Mouse (Mus musculus) gastrocnemius, postnatal 36 days (tissue): ENCODE results near the gene Rnaset2b. TPM values are rescaled to one million over a fixed set of nuclear protein-coding genes. Genes with fewer than 3 reads are reported as not detected.
"Not testable (repeated sequence)": the region's sequence is repeated elsewhere in the genome, so short reads cannot be mapped to it uniquely, and the experiment has no call there.

ENCODE experiments used
- DNase-seq, 2 experiments: peaks; one replicate each; pipeline ENCODE4 v3.0.0; 2022
- intact Hi-C: fragments of 180-260 bp; cut with DNase I; formaldehyde crosslinking; loops from one replicate; pipeline ENCODE4 v1.15.1; 2025
- total RNA-seq, 2 experiments: library from RNA; stranded (reverse); gene quantifications; 2 replicates each; pipeline ENCODE4 v1.2.3; 2021

Gene Rnaset2b
- total RNA-seq, 2 experiments from 2014 or later, result 99.0 to 102 TPM

DNA sequence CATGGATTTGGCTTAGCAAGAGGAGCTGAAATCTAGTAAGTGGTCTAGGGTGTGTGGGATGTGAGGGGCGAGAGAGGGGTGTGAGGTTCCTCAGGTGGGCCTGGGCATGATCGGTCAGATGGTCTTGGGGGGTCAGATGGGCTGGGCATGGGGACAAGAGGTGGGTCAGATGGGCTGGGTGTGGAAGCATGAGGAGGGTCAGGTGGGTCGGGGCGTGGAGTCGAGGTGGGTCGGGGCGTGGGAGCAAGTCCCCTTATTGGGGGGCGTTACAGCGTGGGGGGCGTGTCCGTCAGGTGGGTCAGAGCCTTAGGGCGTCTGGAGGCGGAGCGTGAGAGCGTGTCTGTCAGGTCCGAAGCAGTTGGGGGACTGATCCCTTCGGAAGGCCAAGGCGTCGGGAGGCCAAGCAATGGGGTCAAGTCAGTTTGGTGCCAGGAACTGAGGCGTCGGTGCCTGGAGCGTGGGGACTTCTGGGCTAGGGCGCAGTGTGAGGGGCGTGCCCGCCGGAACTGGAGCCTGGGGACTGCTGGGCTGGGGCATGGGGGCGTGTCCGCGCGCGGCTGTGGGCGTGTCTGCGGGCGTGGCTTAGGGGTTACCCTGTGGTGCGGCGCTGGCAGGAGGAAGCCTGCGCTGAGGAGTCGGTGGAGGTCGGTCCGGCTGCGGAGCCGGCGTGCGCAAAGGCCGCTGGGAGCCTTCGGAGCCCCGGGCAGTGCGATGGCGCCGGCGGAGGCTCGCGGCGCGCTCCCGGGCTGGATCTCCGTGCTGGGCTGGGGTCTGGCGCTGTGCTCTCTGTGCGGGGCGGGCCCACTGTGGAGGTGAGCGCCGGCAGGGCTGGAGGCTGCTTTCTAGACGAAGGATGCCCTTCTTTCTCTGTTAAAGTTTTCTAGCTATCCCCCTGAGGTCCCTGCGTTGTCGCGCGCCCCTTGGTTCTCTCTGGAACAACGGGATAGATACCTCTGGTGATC, 8.1 kb downstream of the Rnaset2b start, which contains the start of gene Gm49721:
Gene Gm49721, plus strand, starts transcription at position 618 of the 962 bp plus-strand sequence.
- intact Hi-C loops, result not testable (repeated sequence)
- peak; percentile 36 to 66 for DNase-seq

DNA sequence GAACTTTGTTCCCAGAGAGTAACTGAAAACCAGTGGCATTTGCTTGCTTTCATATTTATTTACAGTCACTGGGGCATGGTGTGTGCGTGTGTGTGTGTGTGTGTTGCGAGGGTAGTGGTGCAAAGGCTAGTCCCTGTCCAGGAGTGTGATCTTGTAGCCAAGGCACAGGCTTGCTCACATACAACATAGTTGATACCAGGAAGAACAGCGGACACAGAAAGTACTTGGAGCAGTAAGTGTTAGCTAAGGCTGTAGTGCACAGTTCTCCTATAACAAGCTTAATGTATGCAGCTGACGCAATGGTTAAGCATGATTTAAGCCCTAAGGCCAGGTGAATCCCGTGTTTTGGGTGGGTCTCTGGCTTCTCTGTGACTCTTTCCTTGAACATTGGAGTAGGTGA, 8.9 kb downstream of the Rnaset2b start:
- DNase-seq, intact Hi-C loops: not testable (repeated sequence)

DNA sequence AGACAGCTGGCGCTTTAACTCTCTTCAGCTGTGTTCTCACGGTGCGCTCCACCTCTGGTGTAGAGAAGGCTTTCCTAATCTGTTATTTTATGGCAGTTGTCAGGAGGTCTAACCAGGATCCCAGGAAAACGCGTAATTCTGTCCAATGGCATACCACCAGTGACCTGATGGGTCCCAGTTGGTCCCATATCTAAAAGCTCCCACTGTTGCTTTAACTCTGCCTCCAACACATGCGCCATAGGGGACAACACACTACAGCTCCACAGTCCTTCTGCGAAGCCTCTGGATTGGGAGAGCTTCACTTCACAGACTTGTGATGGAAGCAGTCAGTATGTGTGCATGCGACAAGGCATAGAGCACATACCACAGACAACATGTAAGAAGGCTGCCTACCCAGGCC, 9.7 kb downstream of the Rnaset2b start:
- DNase-seq, intact Hi-C loops: not testable (repeated sequence)

DNA sequence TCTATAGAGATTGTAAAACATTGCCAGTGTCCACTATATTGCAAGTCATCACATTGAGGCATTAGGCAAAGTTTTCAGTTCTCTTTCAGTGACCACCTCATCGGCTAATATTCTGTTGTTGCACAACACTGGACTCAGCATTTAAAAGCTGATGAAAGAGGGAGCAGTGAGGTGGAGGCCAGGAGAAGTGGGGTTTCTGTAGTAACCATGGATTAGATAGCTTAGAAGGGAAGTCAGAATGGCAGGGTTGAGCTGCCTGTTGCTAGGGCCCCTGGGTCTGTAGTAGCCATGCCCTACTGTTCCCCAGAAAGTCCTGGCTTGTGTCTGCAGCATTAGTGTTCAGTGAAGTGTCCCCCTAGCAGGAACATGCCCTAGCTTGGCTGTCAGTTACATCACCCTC, 15.7 kb downstream of the Rnaset2b start:
- intact Hi-C loops, DNase-seq: not testable (repeated sequence)

DNA sequence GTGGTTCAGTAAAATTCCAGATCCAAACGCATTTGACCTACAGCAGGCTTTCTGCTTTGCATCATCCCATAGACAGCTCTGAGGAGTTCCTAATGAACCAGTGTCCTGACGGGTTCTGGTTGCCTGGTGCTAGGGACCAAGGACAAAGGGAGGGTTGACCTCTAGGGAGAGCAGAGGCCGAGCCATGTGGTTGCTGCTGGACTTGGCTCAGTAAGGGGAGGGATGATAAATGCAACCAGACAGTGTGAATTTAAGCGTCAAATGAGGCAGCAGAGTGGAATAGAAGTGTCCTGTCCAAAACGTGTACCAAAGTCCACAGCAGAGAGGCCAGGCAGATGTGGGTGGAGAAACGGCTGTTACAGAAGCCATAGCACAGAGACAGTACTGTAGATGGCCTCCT, 25.1 kb downstream of the Rnaset2b start:
- not testable (repeated sequence) for DNase-seq

DNA sequence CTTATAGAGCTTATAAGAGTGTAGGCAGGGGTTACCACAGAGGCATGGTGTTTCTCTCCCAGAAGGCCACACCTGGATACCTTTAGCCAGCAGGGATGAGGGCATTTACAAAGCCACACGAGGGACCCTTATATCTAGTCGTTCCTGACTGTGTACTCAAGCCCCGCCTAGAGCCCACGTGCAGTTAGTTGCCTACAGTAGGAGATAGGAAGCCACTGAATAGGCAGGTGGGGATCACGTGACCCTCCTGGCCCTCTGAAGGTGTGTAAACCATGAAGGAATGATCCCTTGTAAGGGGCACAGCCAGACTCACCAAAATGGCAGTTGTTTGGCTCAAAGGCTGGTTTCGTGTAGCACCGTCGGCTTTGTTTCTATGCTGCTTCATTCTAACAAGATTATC, 26.4 kb downstream of the Rnaset2b start:
- DNase-seq, intact Hi-C loops: not testable (repeated sequence)

More for the DNA sequence above, 25.1 kb downstream of the Rnaset2b start:
- intact Hi-C loops, result not testable (repeated sequence)

DNA sequence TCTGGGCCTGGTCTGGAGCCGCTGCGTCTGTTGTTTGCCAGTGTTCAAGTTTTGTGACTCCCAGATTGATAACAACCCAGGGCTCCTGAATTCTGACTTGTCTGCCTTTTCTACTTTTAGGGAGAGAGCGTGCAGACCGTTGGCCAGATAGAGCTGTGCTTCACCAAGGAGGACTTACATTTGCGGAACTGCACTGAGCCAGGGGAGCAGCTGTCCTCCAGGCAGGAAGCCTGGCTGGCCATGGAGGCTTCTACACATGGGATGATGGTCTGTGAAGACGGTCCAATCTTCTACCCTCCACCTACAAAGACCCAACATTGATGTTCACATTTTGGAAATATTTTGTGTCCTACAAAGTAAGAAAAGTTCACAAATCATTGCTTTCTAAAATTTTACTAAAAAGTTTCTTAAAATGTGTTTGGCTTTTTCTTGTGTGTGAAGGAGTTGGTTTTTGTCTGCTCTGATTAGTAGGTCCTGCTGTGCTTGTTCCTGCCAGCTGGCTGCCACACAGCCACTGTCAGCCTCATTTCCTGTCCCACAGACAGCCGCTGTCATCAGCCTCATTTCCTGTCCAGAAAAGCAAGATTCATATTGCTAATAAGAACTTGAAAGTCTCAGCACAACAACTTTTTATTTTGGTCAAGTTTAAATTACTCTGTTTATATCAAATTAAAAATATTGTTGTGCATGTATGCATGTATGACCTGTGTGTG, 27.5 kb downstream of the Rnaset2b start:
- DNase-seq, intact Hi-C loops: not testable (repeated sequence)

DNA sequence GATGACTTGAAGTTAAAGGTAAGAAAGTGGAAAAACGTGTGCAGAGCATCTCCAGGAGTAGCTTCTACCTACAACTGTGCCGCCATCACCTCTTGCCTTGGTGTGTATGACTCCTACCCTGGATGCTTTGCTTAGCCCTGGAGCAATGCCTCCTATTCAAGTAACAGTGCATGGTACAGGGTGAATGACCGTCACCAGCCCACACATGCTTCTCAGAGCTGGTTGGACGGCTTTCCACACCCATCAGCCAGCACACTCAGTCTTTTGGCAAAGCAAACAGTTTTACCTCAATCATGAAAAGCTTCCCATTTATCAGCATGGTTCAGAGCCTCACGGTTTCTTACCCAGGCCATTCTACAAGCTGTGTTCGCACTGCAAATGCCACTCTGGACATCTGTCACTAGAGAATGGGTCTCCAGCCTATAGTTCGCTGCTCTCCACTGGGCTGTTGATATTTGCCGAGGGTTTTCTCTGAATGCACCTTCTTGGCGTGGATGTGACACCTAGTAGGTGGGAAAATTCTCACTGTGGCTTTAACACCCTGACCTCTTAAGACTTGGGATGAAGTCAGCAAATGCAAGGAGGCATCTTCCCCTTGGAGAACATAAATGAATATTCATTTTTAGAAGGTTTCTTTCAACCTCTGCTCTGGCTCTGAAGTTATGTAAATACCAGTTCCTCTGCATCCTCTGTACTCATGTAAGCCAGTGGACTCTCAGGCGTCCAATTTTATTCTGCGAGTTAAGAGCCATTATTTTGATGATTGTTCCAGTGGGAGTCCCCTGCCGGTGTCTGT, 31.6 kb downstream of the Rnaset2b start:
- intact Hi-C loops, DNase-seq: not testable (repeated sequence)

DNA sequence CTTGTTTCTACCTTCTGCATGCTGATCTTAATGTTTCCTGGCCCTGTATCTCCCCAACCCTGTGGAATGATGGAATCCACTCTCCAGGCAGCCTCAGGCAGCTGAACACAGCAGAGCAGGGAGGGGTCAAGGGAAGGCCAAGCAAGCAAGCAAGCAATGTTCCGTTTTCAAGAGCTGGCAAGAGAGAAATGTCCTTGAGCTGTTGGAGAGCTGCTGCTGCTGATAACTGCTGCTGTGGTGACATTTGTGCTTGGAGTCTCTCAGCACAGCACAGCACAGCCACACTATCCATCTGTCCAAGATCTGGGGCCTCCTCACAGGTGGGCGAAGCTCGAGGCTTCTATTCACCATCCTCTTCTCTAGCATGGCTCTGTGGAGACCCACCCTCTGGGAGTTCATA, 33.0 kb downstream of the Rnaset2b start:
- DNase-seq, intact Hi-C loops: not testable (repeated sequence)

DNA sequence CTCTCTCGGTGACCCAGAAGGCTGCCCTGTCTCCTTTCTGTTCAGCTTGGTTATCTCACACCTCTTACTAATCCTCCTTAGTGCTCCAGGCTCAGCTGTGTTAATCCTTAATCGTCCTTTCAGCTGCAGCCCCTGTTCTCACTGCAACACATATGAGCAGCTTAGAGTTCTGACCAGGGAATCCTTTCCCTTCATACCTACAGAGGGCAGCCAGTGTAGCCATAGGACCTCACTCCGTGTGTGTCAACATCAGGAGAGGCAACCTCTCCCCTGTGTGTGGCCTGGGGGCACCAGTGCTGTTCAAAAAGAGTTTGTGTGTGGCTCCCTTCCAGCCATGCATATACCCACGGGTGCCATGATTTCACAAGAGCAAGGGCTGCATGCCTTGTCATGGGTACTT, 35.2 kb downstream of the Rnaset2b start:
- intact Hi-C loops, DNase-seq: not testable (repeated sequence)

DNA sequence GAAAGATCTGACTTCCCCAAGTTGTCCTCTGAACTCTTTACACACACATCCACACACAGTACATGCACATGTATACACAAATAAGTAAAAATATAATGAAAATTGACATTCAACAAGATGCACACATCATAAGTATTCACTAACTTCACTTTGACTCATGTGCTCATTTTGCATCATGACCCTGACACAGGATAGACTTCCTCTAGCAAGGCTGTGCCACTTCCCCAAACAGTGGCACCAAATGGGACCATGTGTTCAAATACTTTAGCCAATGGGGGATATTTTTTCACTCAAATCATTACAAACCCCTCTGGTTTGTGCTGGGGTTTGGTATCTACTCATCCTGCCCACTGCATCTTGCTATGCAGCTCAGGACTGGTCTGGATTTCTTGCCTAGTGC, 38.5 kb downstream of the Rnaset2b start:
- DNase-seq, intact Hi-C loops: not testable (repeated sequence)

DNA sequence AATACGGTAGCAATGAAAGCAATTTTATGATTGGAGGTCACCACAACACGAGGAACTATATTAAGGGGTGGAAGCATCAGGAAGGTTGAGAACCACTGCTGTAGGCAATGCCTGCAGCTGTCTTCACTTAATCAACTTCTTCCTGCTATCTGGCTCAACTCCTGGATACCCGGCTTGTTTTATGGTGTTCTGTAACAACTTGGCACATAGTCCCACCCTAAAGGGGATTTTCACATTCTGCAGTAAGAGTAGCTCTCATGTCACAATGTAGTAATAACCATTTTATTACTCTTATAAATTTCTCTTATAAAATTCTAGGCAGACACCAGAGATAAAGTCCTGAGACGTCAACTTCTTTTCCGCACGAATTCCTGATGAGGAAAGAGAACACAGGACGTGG, 39.0 kb downstream of the Rnaset2b start:
- DNase-seq, intact Hi-C loops: not testable (repeated sequence)

DNA sequence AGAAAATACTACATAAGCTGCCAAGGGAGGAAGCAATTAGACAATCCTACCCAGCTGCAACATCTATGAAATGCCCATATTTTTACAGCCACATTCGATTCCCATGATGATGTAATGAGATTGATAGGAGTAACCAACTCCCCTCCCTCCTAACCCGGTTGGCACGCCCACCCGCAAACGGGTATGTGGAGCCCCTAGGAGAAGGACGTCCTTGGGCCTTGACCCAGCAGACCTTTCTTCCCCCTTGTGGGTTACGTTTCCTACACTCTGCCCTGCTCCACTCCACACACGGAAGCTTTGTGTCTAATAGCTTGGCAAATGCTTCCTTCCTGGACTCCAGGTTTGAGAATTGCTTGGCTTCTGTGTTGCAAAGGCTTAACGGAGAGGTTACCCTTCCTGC, 39.5 kb downstream of the Rnaset2b start:
- intact Hi-C loops, DNase-seq: not testable (repeated sequence)

DNA sequence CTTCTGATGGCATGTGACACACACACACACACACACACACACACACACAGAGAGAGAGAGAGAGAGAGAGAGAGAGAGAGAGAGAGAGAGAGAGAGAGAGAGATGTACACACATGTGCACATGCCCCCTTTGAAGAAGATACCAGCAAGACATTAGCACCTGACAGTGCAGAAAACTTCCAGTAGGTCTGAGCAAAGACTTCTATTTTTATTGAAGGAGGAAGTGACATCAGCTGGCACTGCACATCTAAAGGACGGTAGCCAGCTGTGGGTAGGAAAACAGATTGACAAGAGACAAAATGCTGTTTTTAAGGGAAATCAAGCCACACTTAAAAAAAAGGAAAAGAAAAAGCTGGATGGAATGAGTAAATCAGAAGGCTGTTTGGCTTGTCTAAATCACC, 43.8 kb downstream of the Rnaset2b start:
- DNase-seq, intact Hi-C loops: not testable (repeated sequence)

DNA sequence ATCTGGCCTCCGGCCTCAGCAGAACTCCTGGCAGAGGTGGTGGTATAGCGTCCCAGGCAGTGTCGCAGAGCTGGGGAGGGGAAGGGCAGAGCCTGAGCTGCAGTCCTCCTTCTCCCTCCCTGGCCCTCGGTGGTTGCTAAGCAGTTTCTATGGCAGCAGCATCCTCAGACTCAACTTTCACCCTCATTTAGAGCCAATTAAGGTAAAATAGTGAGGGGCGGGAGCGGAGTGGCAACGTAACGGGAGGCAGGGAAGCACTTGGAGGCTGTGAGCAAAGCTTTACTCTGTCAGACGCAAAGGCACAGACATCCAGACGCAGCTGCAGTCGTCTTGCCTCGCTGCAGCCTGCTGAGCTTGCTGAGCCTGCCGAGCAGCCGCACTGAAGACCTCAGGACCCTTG, 54.8 kb downstream of the Rnaset2b start, which contains the start of gene Gm1604a:
Gene Gm1604a, plus strand, starts transcription at position 312 of the 400 bp plus-strand sequence.
- intact Hi-C loops, DNase-seq: not testable (repeated sequence)

DNA sequence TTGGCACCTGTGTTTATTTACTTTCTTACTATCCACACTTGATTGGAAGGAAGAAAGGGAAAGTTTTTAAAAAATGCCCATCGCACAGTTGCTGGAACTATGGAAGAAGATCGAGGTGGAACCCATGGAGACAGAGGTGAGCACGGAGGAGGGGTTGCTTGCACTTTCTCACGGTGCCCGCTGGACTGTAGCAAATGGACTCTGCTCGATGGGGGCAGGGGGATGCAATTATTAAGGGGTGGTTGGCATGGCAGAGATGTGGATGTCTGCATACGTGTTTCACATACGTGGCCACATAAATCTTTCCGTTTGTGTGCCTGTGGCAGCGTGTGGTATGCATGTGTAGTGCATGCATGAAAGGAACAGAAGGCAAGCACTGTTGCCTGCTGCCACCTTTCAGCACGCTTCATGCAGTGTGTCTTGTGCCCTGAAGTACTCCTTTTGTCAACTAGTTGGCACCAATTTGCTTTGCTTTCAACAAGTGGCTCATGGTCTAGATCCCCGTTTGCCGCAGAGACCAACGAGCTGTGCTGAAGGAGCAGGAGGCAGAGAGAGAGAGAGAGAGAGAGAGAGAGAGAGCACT, 55.4 kb downstream of the Rnaset2b start:
- DNase-seq, intact Hi-C loops: not testable (repeated sequence)

DNA sequence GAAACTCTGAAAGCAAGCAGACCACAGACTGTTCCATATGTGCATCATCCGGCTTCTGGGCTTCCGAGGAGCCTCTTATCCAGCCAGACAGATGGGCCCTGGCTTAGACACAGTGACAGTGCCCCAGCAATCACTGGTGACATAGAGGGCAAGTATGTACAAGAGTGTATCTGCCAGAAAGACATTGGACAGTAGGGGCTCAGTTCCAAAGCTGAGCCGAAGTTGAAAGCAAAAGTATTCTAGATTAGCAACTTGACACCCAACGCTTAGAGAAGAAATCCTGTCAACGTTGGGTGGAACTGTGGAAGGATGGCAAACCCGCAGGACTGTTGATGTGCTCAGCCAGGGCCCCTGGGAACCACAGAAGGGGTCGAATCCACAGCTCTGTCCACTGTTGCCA, 59.8 kb downstream of the Rnaset2b start:
- DNase-seq, intact Hi-C loops: not testable (repeated sequence)

DNA sequence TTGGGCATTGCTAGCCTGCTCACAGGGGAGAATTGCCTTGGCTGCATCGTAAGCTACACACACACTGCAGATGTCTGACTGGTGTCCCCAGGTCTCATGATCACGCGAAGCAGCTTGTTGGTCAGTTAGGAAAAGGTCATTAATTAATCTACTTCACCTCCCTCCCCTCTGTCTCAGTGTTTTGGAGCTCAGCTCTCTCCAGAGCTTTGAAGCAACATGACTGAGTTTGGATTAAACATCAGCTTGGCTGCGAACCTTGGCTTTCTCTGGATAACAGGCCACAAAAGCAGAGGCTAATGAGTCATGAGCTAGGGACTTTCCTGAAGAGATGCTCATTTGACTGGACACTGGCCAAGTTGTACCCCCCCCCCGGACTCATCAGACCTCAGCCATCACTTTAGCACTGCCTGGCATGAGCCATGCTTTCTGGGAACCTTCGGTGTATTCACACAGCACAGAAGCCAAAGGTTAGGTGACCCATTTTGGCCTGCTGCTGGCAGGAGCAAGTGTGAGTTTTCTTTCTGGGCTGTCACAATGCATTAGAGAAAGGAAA, 60.3 kb downstream of the Rnaset2b start:
- intact Hi-C loops, DNase-seq: not testable (repeated sequence)
